Mouse (Mus musculus): ENCODE data around the gene Msh5. TPM values are rescaled to one million over a fixed set of nuclear protein-coding genes. Genes with fewer than 3 reads are reported as not detected.
"Not testable (repeated sequence)": the region's sequence is repeated elsewhere in the genome, so short reads cannot be mapped to it uniquely, and the experiment has no call there.

The Msh5 gene
- polyA plus RNA-seq, 1 experiment from 2014 or later = 3.3 TPM

GRCm38 (mm10) chr17:35015296-35015695 lies 31.2 kb downstream of the Msh5 start:
- no peak for ATAC-seq (replicated peaks)
- Histone ChIP-seq H3K4me1 (0 out of 2 replicates have a peak, but pooled peaks cover 4% of the 10 kb centered on the region), H3K9ac (no peak overlapping the region), H3K9me3 (no peaks in the 10 kb centered on the region), H3K4me3 (no peak overlapping the region), H3K4me2 (no peak overlapping the region), H3K36me3 (replicated peaks) (peaks cover 40% of the 10 kb centered on the region), H3K27me3 (replicated peaks) (no peaks in the 10 kb centered on the region), H3K27ac (no peak overlapping the region)
- 94% methylated on average over 16 of the region's 16 CpGs for WGBS

- no peak overlapping the region for H3K27ac ChIP-seq
Measured at GRCm38 (mm10) chr17:35013221-35013620, 33.3 kb downstream of the Msh5 start.

DNA sequence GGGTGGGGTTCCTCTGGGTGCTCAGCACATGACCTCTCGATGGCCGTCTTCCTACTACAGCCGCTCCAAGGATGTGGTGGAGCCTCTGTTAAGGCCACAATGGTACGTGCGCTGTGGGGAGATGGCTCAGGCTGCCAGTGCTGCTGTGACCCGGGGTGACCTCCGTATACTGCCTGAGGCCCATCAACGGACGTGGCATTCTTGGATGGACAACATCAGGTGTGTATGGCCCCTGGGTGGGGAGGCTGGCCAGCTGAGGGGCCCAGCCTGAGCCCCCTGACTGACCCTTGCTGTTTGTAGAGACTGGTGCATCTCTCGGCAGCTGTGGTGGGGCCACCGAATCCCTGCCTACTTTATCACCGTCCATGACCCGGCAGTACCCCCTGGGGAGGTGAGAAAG lies 34.1 kb downstream of the Msh5 start:
- Histone ChIP-seq H3K4me1 (0 out of 2 replicates have a peak, but pooled peaks cover 4% of the 10 kb centered on the region), H3K27me3 (replicated peaks) (no peaks in the 10 kb centered on the region), H3K4me2 (no peak overlapping the region), H3K36me3 (replicated peaks) (peaks cover 47% of the 10 kb centered on the region), H3K27ac (no peak overlapping the region), H3K9ac (no peak overlapping the region), H3K9me3 (no peaks in the 10 kb centered on the region), H3K4me3 (no peak overlapping the region)
- 92% methylated on average over 13 of the region's 13 CpGs for WGBS
- no peak for ATAC-seq (replicated peaks)

More at GRCm38 (mm10) chr17:35013221-35013620, 33.3 kb downstream of the Msh5 start:
- Histone ChIP-seq H3K9ac (no peak overlapping the region), H3K4me1 (0 out of 2 replicates have a peak, but pooled peaks cover 4% of the 10 kb centered on the region), H3K4me2 (no peak overlapping the region), H3K36me3 (replicated peaks) (peaks cover 47% of the 10 kb centered on the region), H3K4me3 (no peak overlapping the region), H3K27me3 (replicated peaks) (no peaks in the 10 kb centered on the region), H3K9me3 (no peaks in the 10 kb centered on the region)
- no peak for ATAC-seq (replicated peaks)
- WGBS = 88% methylated on average over 6 of the region's 6 CpGs

DNA sequence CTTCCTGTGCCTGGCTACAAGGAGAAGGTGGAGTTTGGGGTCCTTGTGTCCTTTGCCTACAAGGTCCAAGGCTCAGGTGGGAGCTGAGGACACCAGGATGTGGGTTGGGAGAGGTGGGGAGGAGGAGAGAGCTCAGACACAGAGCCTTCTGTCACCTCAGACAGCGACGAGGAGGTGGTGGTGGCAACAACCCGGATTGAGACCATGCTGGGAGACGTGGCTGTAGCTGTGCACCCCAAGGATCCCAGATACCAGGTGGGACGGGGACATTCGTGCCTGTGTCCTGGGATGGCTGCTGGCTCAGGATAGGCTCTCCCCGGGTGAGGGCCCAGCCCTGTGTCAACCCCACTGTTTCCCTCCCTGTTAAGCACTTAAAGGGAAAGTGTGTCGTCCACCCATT lies 35.1 kb downstream of the Msh5 start:
- 91% methylated on average over 8 of the region's 8 CpGs for WGBS
- Histone ChIP-seq H3K4me2 (no peak overlapping the region), H3K36me3 (replicated peaks) (peaks cover 47% of the 10 kb centered on the region), H3K9me3 (no peaks in the 10 kb centered on the region), H3K9ac (no peak overlapping the region), H3K27me3 (replicated peaks) (no peaks in the 10 kb centered on the region), H3K27ac (no peak overlapping the region), H3K4me3 (no peak overlapping the region), H3K4me1 (0 out of 2 replicates have a peak, but pooled peaks cover 3% of the 10 kb centered on the region)
- ATAC-seq (replicated peaks) = no peak

- Histone ChIP-seq H3K9ac (no peak overlapping the region), H3K27ac (no peak overlapping the region), H3K4me1 (no peaks in the 10 kb centered on the region), H3K27me3 (replicated peaks) (no peaks in the 10 kb centered on the region), H3K4me2 (no peak overlapping the region), H3K36me3 (replicated peaks) (peaks cover 57% of the 10 kb centered on the region), H3K9me3 (no peaks in the 10 kb centered on the region), H3K4me3 (no peak overlapping the region)
- ATAC-seq (replicated peaks) = no peak
- 88% methylated on average over 7 of the region's 7 CpGs for WGBS
Measured at GRCm38 (mm10) chr17:35009586-35009985, 37.0 kb downstream of the Msh5 start.

DNA sequence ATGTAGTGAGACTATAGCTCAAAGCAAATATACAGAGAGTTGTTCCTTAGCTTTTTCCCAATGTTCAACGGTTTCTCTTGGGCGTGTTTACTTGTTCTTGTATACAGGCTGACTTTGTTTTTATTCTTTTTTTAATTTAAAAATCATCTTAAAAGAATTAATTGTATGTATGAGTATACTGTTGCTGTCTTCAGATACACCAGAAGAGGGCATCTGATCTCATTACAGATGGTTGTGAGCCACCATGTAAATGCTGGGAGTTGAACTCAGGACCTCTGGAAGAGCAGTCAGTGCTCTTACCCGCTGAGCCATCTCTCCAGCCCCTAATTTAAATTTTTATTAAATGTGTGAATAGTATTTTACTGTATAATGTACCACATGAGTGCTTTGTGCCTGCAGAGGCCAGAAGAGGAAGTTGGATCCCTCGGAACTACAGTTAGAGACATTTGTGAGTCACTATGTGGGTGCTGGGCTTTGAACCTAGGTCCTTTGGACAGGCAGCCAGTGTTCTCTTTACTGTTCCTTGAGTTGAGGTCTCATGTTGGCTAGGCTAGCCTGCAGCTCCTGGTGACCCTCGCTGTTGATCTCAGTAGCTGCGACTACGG lies 39.1 kb downstream of the Msh5 start:
- WGBS = 97% methylated on average over 7 of the region's 7 CpGs
- H3K27me3 ChIP-seq (replicated peaks) = no peaks in the 10 kb centered on the region
- H3K27ac ChIP-seq = no peak overlapping the region
- H3K36me3 ChIP-seq (replicated peaks) = peaks cover 38% of the 10 kb centered on the region
- H3K4me2 ChIP-seq = no peak overlapping the region
- ATAC-seq (replicated peaks) = no peak
- H3K4me3 ChIP-seq = no peak overlapping the region
- peaks cover 11% of the 10 kb centered on the region for H3K4me1 ChIP-seq
- H3K9me3 ChIP-seq = no peaks in the 10 kb centered on the region
- H3K9ac ChIP-seq = no peak overlapping the region

DNA sequence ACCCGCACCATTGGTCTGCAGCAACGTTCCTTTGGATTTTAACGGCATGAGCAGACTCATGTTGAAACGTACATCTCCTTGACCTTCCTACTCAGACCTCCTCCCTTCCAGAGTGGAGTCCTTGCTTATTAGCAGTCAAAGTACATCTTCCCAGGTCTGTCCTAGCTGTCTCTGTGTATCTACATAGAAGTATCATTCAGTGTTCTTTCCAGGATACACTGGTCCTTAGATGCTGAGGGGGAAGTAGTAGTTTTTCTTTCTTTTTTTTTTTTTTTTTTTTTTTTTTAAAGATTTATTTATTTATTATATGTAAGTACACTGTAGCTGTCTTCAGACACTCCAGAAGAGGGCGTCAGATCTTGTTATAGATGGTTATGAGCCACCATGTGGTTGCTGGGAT lies 40.6 kb downstream of the Msh5 start:
- H3K9me3 ChIP-seq; H3K9ac ChIP-seq; H3K27ac ChIP-seq; H3K27me3 ChIP-seq (replicated peaks); ATAC-seq (replicated peaks); H3K4me3 ChIP-seq; H3K4me2 ChIP-seq: not testable (repeated sequence)
- peaks cover 23% of the 10 kb centered on the region for H3K36me3 ChIP-seq (replicated peaks)
- 98% methylated on average over 4 of the region's 5 CpGs for WGBS
- H3K4me1 ChIP-seq = peaks cover 22% of the 10 kb centered on the region

DNA sequence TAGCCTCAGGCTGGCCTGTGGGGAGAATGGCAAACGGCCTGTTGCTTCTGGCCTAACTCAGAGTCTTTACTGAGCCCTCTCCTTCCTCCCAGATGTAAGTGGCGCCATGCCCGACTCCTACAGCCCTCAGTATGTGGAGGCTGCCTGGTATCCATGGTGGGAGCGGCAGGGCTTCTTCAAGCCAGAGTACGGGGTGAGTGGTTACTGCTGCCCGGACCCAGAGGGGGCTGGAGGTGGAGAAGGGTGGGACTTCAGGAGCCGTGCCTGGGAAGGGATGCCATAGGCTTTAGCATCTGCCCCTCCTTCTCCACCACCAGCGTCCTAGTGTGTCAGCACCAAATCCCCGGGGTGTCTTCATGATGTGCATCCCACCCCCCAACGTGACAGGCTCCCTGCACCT lies 41.4 kb downstream of the Msh5 start:
- H3K36me3 ChIP-seq (replicated peaks) = peaks cover 15% of the 10 kb centered on the region; the same call in 1 of the 2 replicates
- no peak overlapping the region for H3K9ac ChIP-seq
- no peak overlapping the region for H3K4me3 ChIP-seq
- H3K4me2 ChIP-seq = no peak overlapping the region
- H3K27ac ChIP-seq = no peak overlapping the region
- 93% methylated on average over 10 of the region's 10 CpGs for WGBS
- ATAC-seq (replicated peaks) = no peak
- H3K9me3 ChIP-seq = no peaks in the 10 kb centered on the region
- peaks cover 23% of the 10 kb centered on the region for H3K4me1 ChIP-seq
- H3K27me3 ChIP-seq (replicated peaks) = no peaks in the 10 kb centered on the region

GRCm38 (mm10) chr17:35004075-35004717 lies 42.3 kb downstream of the Msh5 start:
- 96% methylated on average over 17 of the region's 17 CpGs for WGBS
- Histone ChIP-seq H3K27me3 (replicated peaks) (no peaks in the 10 kb centered on the region), H3K27ac (no peak overlapping the region), H3K4me2 (no peak overlapping the region), H3K36me3 (replicated peaks) (peaks cover 14% of the 10 kb centered on the region; the same call in 1 of the 2 replicates), H3K4me1 (peaks cover 29% of the 10 kb centered on the region), H3K9ac (no peak overlapping the region), H3K9me3 (no peaks in the 10 kb centered on the region), H3K4me3 (no peak overlapping the region)
- ATAC-seq (replicated peaks) = no peak

DNA sequence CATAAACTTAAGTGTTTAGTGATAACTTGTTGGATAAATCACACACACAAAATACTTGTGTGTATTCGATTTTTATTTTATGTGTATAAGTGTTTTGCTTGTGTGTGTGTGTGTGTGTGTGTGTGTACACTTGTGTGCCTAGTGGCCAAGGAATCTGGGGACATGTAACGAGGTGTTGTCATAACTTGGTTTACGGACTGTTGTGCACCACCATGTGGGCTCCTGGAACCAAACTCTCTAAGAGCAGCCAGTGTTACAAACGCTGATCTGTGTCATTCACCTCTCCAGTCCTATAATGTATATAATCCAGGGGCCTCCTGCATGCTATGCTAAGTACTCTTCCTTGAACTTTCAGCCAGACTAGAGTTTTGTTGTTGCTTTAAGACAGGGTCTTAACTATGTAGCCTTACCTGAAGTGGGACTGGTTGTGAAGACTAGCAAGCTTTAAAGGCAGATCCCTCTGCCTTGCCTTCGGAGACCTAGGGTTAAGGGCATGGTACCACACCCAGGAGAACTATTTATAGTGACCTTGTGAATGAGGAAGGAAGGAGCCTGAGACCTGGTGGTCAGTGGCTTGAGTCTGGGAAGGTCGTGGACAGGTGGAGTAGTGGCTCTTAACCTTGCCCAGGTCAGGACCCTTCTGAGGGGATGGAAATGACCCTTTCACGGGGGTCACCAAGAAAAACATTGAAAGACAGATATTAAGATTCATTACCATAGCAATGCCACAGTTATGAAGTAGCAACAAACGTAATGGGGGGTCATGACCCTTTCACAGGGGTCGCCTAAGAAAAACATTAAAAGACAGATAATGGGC lies 43.3 kb downstream of the Msh5 start:
- Histone ChIP-seq H3K9ac (no peak overlapping the region; the same call in 1 of the 2 replicates), H3K27ac (no peak overlapping the region), H3K4me1 (peaks cover 29% of the 10 kb centered on the region), H3K27me3 (replicated peaks) (no peaks in the 10 kb centered on the region), H3K4me3 (no peak overlapping the region), H3K4me2 (no peak overlapping the region), H3K9me3 (no peaks in the 10 kb centered on the region), H3K36me3 (replicated peaks) (peaks cover 10% of the 10 kb centered on the region; the same call in 1 of the 2 replicates)
- WGBS = 79% methylated on average over 9 of the region's 9 CpGs
- no peak for ATAC-seq (replicated peaks)

- H3K36me3 ChIP-seq (replicated peaks) = peaks cover 10% of the 10 kb centered on the region; the same call in 1 of the 2 replicates
- H3K9ac ChIP-seq = peak overlapping the region; percentile 84
- peak overlapping the region; percentile 86 for H3K4me3 ChIP-seq
- ATAC-seq (replicated peaks) = no peak
- 12% methylated on average over 12 of the region's 12 CpGs for WGBS
- H3K27ac ChIP-seq = 0 out of 2 replicates have a peak overlapping the region, but pooled peaks have one; percentile 98
- H3K9me3 ChIP-seq = no peaks in the 10 kb centered on the region
- peak overlapping the region; percentile 94 for H3K4me2 ChIP-seq
- H3K4me1 ChIP-seq = peaks cover 29% of the 10 kb centered on the region
- no peaks in the 10 kb centered on the region for H3K27me3 ChIP-seq (replicated peaks)
Measured at GRCm38 (mm10) chr17:35002153-35002865, 44.2 kb downstream of the Msh5 start.
